Mouse (Mus musculus): Measurements from ENCODE around the gene Ahcyl2. TPM values are rescaled to one million over a fixed set of nuclear protein-coding genes. Genes with fewer than 3 reads are reported as not detected.

Ahcyl2 gene
- polyA plus RNA-seq, 1 experiment from 2014 or later = 17.2 TPM

DNA sequence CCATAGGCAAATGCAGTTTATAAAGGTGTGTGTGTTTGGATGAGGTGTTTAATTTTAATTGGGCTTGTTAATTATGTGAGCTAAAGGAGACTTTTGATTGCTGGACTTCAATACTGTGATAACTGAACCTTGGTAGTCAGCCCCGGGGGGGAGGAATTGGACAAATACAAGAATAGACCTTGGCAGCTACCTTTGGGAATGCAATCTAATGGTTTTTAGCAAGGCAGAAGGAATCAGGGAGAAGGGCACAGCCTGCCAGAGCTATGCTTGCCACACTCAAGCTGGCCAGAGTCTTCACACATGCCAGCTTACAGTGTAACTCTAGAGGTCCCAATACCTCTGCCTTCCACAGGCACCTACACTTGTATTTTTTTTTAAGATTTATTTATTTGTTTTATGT lies 167.9 kb downstream of the Ahcyl2 start:
- 83% methylated on average over 1 of the region's 1 CpGs for WGBS
- Histone ChIP-seq H3K9me3 (ENCODE audit: control insufficient read depth, low read length) (no peaks in the 10 kb centered on the region), H3K27me3 (ENCODE audit: control insufficient read depth, insufficient read depth, low read length) (no peaks in the 10 kb centered on the region), H3K4me3 (ENCODE audit: low read length) (no peak overlapping the region), H3K4me1 (ENCODE audit: control insufficient read depth, insufficient read depth, low read length) (no peaks in the 10 kb centered on the region), H3K9ac (ENCODE audit: low read depth, low read length) (no peak overlapping the region), H3K4me2 (replicated peaks; ENCODE audit: low read depth, low read length) (no peak overlapping the region), H3K36me3 (ENCODE audit: control insufficient read depth, insufficient read depth, low read length) (no peaks in the 10 kb centered on the region), H3K27ac (ENCODE audit: low read depth, low read length) (no peak overlapping the region)
- no peak for ATAC-seq (ENCODE audit: low FRiP score, low TSS enrichment)

DNA sequence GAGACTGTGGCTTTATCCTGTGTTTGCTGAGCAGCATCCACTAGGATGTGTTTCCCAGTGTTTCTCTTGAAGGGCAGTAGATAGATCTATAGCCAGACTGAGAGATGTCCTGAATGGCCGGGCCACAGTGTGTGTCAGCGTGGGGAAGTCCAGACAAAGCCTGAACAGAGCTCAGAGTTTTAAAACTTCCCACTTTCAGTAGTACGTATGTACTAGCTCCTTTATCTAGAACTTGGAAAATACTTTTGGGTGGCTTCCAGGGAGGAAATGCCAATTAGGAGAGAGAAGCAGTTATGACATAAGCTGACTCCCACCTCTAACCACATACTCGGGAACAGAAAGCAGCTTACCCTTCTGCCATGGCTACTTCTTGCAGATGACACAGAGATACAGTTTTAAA lies 172.6 kb downstream of the Ahcyl2 start:
- Histone ChIP-seq H3K9ac (ENCODE audit: low read depth, low read length) (no peak overlapping the region), H3K4me2 (replicated peaks; ENCODE audit: low read depth, low read length) (no peak overlapping the region), H3K27me3 (ENCODE audit: control insufficient read depth, insufficient read depth, low read length) (no peaks in the 10 kb centered on the region), H3K9me3 (ENCODE audit: control insufficient read depth, low read length) (no peaks in the 10 kb centered on the region), H3K36me3 (ENCODE audit: control insufficient read depth, insufficient read depth, low read length) (no peaks in the 10 kb centered on the region), H3K27ac (ENCODE audit: low read depth, low read length) (no peak overlapping the region), H3K4me3 (ENCODE audit: low read length) (no peak overlapping the region), H3K4me1 (ENCODE audit: control insufficient read depth, insufficient read depth, low read length) (no peaks in the 10 kb centered on the region)
- ATAC-seq (ENCODE audit: low FRiP score, low TSS enrichment) = no peak
- 70% methylated on average over 4 of the region's 4 CpGs for WGBS

DNA sequence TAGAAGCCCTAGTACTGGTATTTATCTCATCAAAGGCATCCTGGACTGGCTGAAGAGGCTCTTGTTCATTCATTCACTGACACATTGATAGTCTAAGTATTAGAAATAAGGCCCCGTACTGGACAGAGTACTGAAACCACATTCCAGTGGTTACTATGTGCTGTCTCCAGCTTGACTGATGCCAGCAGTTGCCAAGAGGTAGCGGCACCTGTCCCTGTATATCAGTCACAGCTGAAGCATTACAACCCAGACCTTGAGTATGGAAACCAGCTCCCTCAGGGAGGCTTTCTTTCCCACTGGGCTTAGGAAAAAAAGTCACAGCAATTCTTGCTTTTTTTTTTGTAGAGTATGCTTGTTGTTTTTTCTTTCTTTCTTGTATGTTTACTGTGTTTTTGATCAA lies 173.2 kb downstream of the Ahcyl2 start:
- H3K36me3 ChIP-seq (ENCODE audit: control insufficient read depth, insufficient read depth, low read length) = no peaks in the 10 kb centered on the region
- no peaks in the 10 kb centered on the region for H3K9me3 ChIP-seq (ENCODE audit: control insufficient read depth, low read length)
- H3K27me3 ChIP-seq (ENCODE audit: control insufficient read depth, insufficient read depth, low read length) = no peaks in the 10 kb centered on the region
- no peak for ATAC-seq (ENCODE audit: low FRiP score, low TSS enrichment)
- H3K4me2 ChIP-seq (replicated peaks; ENCODE audit: low read depth, low read length) = no peak overlapping the region
- no peak overlapping the region for H3K9ac ChIP-seq (ENCODE audit: low read depth, low read length)
- no peak overlapping the region for H3K4me3 ChIP-seq (ENCODE audit: low read length)
- 88% methylated on average over 2 of the region's 2 CpGs for WGBS
- H3K4me1 ChIP-seq (ENCODE audit: control insufficient read depth, insufficient read depth, low read length) = no peaks in the 10 kb centered on the region
- H3K27ac ChIP-seq (ENCODE audit: low read depth, low read length) = no peak overlapping the region

DNA sequence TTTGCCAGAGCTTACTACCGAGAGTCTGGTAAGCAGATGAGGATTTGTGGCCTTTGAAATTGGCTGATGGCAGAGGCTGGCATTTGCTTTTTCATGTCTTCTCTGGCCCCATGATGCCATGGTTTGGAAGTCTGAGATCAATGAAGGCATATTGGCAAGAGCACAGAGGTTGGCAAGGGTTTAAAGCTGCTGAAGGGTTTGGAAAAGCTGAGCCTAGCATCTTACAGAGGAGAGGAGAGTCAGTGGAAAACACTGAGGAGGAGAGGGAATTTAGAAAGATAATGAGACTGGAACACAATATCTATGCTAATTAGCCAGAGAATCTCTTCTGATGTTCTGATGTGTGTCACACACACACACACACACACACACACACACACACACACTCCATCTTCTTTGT lies 176.7 kb downstream of the Ahcyl2 start:
- Histone ChIP-seq H3K4me3 (ENCODE audit: low read length) (no peak overlapping the region), H3K9me3 (ENCODE audit: control insufficient read depth, low read length) (no peaks in the 10 kb centered on the region), H3K36me3 (ENCODE audit: control insufficient read depth, insufficient read depth, low read length) (no peaks in the 10 kb centered on the region), H3K9ac (ENCODE audit: low read depth, low read length) (no peak overlapping the region), H3K4me2 (replicated peaks; ENCODE audit: low read depth, low read length) (no peak overlapping the region), H3K27me3 (ENCODE audit: control insufficient read depth, insufficient read depth, low read length) (no peaks in the 10 kb centered on the region), H3K4me1 (ENCODE audit: control insufficient read depth, insufficient read depth, low read length) (no peaks in the 10 kb centered on the region), H3K27ac (ENCODE audit: low read depth, low read length) (no peak overlapping the region)
- WGBS = 76% methylated on average over 1 of the region's 1 CpGs
- no peak for ATAC-seq (ENCODE audit: low FRiP score, low TSS enrichment)

DNA sequence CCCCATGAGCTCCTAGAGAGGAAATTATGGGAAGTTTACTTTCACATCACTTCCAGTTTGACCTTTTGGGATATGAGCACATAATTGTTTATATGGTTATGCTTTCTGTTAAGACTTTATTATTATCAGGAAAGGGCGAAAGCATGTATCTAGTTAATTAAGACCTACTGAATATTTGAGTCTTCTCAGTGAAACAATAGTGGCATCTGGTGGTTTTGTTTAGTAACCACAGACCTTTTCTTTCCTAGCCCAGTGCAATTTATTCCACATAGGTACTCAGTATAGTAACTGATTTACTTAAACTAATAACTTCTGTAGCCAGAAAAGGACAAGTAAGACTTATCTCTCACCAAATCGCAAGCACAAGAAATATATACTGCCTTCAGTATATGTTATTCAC lies 178.8 kb downstream of the Ahcyl2 start:
- Histone ChIP-seq H3K4me3 (ENCODE audit: low read length) (no peak overlapping the region), H3K9ac (ENCODE audit: low read depth, low read length) (no peak overlapping the region), H3K36me3 (ENCODE audit: control insufficient read depth, insufficient read depth, low read length) (no peaks in the 10 kb centered on the region), H3K4me2 (replicated peaks; ENCODE audit: low read depth, low read length) (no peak overlapping the region), H3K9me3 (ENCODE audit: control insufficient read depth, low read length) (no peaks in the 10 kb centered on the region), H3K27me3 (ENCODE audit: control insufficient read depth, insufficient read depth, low read length) (no peaks in the 10 kb centered on the region), H3K4me1 (ENCODE audit: control insufficient read depth, insufficient read depth, low read length) (no peaks in the 10 kb centered on the region), H3K27ac (ENCODE audit: low read depth, low read length) (no peak overlapping the region)
- WGBS = 81% methylated on average over 2 of the region's 2 CpGs
- no peak for ATAC-seq (ENCODE audit: low FRiP score, low TSS enrichment)

DNA sequence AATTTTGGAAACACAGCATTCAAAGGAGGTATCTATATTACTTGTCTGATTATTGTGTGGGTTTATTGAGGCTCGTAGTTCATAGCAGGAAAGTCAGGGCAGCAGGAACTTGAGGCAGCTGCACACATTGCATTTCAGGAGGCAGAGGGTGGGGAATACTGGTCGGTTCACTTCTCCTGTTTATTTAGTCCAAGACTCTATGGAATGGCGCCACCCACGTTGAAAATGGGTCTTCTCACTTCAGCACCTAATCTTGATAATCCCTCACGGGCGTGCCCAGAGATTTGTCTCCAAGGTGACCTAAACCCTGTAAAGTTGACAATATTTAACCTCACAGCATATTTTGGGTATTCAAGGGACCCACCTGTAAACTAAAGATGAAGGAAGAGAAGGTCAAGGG lies 180.0 kb downstream of the Ahcyl2 start:
- 70% methylated on average over 6 of the region's 6 CpGs for WGBS
- H3K27me3 ChIP-seq (ENCODE audit: control insufficient read depth, insufficient read depth, low read length) = no peaks in the 10 kb centered on the region
- no peak overlapping the region for H3K27ac ChIP-seq (ENCODE audit: low read depth, low read length)
- no peaks in the 10 kb centered on the region for H3K4me1 ChIP-seq (ENCODE audit: control insufficient read depth, insufficient read depth, low read length)
- no peak overlapping the region for H3K4me2 ChIP-seq (replicated peaks; ENCODE audit: low read depth, low read length)
- H3K9me3 ChIP-seq (ENCODE audit: control insufficient read depth, low read length) = no peaks in the 10 kb centered on the region
- H3K9ac ChIP-seq (ENCODE audit: low read depth, low read length) = no peak overlapping the region
- no peak overlapping the region for H3K4me3 ChIP-seq (ENCODE audit: low read length)
- ATAC-seq (ENCODE audit: low FRiP score, low TSS enrichment) = no peak
- no peaks in the 10 kb centered on the region for H3K36me3 ChIP-seq (ENCODE audit: control insufficient read depth, insufficient read depth, low read length)

DNA sequence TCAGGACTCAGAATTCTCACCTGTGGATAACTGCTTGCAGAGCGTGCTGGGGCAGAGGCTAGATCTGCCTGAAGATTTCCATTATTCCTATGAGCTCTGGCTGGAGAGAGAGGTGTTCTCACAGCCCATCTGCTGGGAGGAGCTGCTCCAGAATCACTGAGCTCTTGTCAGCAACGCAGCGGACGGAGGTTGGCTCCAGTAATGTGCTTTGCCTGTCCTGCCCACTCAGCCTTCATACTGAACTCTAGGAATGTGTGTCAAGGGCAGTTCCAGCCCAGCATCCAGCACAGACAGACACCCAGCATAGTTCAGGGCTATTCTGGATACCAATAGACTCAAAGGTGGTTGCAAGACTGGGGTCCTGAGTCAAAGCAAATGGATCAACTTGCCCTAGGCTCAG lies 188.9 kb downstream of the Ahcyl2 start:
- WGBS = 91% methylated on average over 4 of the region's 4 CpGs
- Histone ChIP-seq H3K36me3 (ENCODE audit: control insufficient read depth, insufficient read depth, low read length) (no peaks in the 10 kb centered on the region), H3K9me3 (ENCODE audit: control insufficient read depth, low read length) (no peaks in the 10 kb centered on the region), H3K4me3 (ENCODE audit: low read length) (no peak overlapping the region), H3K9ac (ENCODE audit: low read depth, low read length) (no peak overlapping the region), H3K27me3 (ENCODE audit: control insufficient read depth, insufficient read depth, low read length) (no peaks in the 10 kb centered on the region), H3K4me1 (ENCODE audit: control insufficient read depth, insufficient read depth, low read length) (no peaks in the 10 kb centered on the region), H3K4me2 (replicated peaks; ENCODE audit: low read depth, low read length) (no peak overlapping the region), H3K27ac (ENCODE audit: low read depth, low read length) (no peak overlapping the region)
- ATAC-seq (ENCODE audit: low FRiP score, low TSS enrichment) = no peak

DNA sequence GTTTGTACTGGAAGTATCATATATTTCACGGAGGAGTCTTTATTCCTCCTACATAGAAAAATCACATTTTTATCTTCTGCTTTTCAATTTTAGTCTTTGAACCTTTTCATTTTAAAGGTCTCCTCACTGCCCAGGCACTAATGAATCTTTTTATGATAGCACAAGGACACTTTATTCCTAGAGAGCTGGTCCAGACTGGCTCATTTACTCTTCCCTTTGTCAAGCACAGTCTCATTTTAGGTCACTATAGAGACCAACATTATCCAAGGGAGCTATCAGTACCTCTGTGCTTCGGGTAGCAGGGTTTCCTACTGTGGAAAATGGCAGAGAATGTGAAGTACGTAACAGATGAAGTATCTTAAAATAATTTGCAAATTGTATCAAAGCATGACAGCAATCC lies 190.9 kb downstream of the Ahcyl2 start:
- WGBS = 84% methylated on average over 3 of the region's 3 CpGs
- H3K27ac ChIP-seq (ENCODE audit: low read depth, low read length) = no peak overlapping the region
- H3K9me3 ChIP-seq (ENCODE audit: control insufficient read depth, low read length) = no peaks in the 10 kb centered on the region
- H3K36me3 ChIP-seq (ENCODE audit: control insufficient read depth, insufficient read depth, low read length) = no peaks in the 10 kb centered on the region
- H3K4me3 ChIP-seq (ENCODE audit: low read length) = no peak overlapping the region
- H3K4me1 ChIP-seq (ENCODE audit: control insufficient read depth, insufficient read depth, low read length) = no peaks in the 10 kb centered on the region
- no peak overlapping the region for H3K9ac ChIP-seq (ENCODE audit: low read depth, low read length)
- ATAC-seq (ENCODE audit: low FRiP score, low TSS enrichment) = no peak
- H3K27me3 ChIP-seq (ENCODE audit: control insufficient read depth, insufficient read depth, low read length) = no peaks in the 10 kb centered on the region
- H3K4me2 ChIP-seq (replicated peaks; ENCODE audit: low read depth, low read length) = no peak overlapping the region

DNA sequence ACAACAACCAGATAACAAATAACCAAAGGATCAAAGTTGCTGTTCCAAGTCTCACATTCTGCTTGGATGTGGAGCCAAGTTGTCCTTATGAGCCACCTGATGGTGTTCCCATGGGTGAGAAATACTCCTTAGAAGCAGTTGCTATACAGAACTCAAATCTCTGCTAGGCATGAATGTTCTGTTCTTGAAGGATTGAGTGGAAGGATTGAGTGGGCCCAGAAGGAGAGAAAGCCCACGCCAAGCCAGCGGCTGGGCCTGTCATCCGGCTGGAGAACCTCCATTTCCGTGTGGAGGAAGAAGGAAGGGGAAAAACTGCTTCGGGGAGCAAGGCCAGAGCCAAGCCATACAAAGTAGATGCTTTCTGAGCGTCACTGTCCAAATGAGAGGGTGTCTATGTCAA lies 193.3 kb downstream of the Ahcyl2 start:
- no peak for ATAC-seq (ENCODE audit: low FRiP score, low TSS enrichment)
- no peak overlapping the region for H3K9ac ChIP-seq (ENCODE audit: low read depth, low read length)
- no peaks in the 10 kb centered on the region for H3K27me3 ChIP-seq (ENCODE audit: control insufficient read depth, insufficient read depth, low read length)
- WGBS = 89% methylated on average over 6 of the region's 6 CpGs
- H3K4me2 ChIP-seq (replicated peaks; ENCODE audit: low read depth, low read length) = no peak overlapping the region
- no peak overlapping the region for H3K4me3 ChIP-seq (ENCODE audit: low read length)
- H3K36me3 ChIP-seq (ENCODE audit: control insufficient read depth, insufficient read depth, low read length) = no peaks in the 10 kb centered on the region
- no peaks in the 10 kb centered on the region for H3K4me1 ChIP-seq (ENCODE audit: control insufficient read depth, insufficient read depth, low read length)
- no peaks in the 10 kb centered on the region for H3K9me3 ChIP-seq (ENCODE audit: control insufficient read depth, low read length)
- no peak overlapping the region for H3K27ac ChIP-seq (ENCODE audit: low read depth, low read length)

All from kidney, embryonic 14.5 days (tissue).